Mouse (Mus musculus) liver, postnatal 0 days (tissue): ENCODE results near the gene Dcaf17.

Experiments used
- CTCF ChIP-seq: sonication (generic); IDR thresholded peaks from 2 replicates; pipeline ENCODE4 v1.5.1; 2016; ENCODE audit warnings: antibody characterized with exemption, low read depth
- EP300 ChIP-seq: IDR thresholded peaks from 2 replicates; pipeline ENCODE4 v1.6.1; 2016; ENCODE audit warnings: antibody characterized with exemption, low read depth, mild to moderate bottlenecking

GRCm38 (mm10) chr2:71140622-71141021 is 85.5 kb downstream of the Dcaf17 start:
- TF ChIP-seq CTCF: no peak
- no peak for TF ChIP-seq EP300
